Mouse (Mus musculus) lung, postnatal 14 days (tissue): ENCODE measurements around the gene Cela2a.
A peak's percentile ranks its signal among the peaks of the same experiment; 100 is the strongest.

Source experiments
- DNase-seq: peaks from one replicate; pipeline ENCODE4 v3.0.0; 2021

Cela2a gene

GRCm38 (mm10) chr4:141826060-141826459, at the start of gene Cela2a:
Gene Cela2a (minus strand): TSS chr4:141826160.
- no peak for DNase-seq

- DNase-seq, result no peak
These were observed 49.6 kb upstream of the Cela2a start for GRCm38 (mm10) chr4:141875481-141876108.

GRCm38 (mm10) chr4:141874601-141875460, 48.9 kb upstream of the Cela2a start, which contains the start of gene Efhd2:
Gene Efhd2 (minus strand): TSS chr4:141874920.
- DNase-seq, result peak; percentile 84

GRCm38 (mm10) chr4:141874111-141874600, 48.2 kb upstream of the Cela2a start:
- no peak for DNase-seq

- no peak for DNase-seq
These were observed 47.0 kb upstream of the Cela2a start for GRCm38 (mm10) chr4:141872977-141873376.

GRCm38 (mm10) chr4:141871909-141872308, 45.9 kb upstream of the Cela2a start:
- no peak for DNase-seq

- DNase-seq, result no peak
These were observed 45.4 kb upstream of the Cela2a start for GRCm38 (mm10) chr4:141871333-141871725.

- DNase-seq, result peak; percentile 54
These were observed 44.8 kb upstream of the Cela2a start for GRCm38 (mm10) chr4:141870666-141871332.

GRCm38 (mm10) chr4:141869436-141870215, 43.7 kb upstream of the Cela2a start:
- no peak for DNase-seq

- no peak for DNase-seq
These were observed 42.1 kb upstream of the Cela2a start for GRCm38 (mm10) chr4:141868051-141868450.

GRCm38 (mm10) chr4:141867498-141867897, 41.5 kb upstream of the Cela2a start:
- DNase-seq, result peak; percentile 71

GRCm38 (mm10) chr4:141866933-141867490, 41.1 kb upstream of the Cela2a start:
- DNase-seq, result peak; percentile 59

- no peak for DNase-seq
These were observed 39.6 kb upstream of the Cela2a start for GRCm38 (mm10) chr4:141865600-141865999.

- no peak for DNase-seq
These were observed 39.0 kb upstream of the Cela2a start for GRCm38 (mm10) chr4:141865006-141865405.

GRCm38 (mm10) chr4:141864506-141864905, 38.5 kb upstream of the Cela2a start:
- DNase-seq, result no peak

GRCm38 (mm10) chr4:141863726-141864280, 37.8 kb upstream of the Cela2a start:
- no peak for DNase-seq

GRCm38 (mm10) chr4:141862867-141863266, 36.9 kb upstream of the Cela2a start:
- no peak for DNase-seq

- no peak for DNase-seq
These were observed 35.8 kb upstream of the Cela2a start for GRCm38 (mm10) chr4:141861591-141862295.

- no peak for DNase-seq
These were observed 34.4 kb upstream of the Cela2a start for GRCm38 (mm10) chr4:141860246-141860841.

GRCm38 (mm10) chr4:141859351-141859750, 33.4 kb upstream of the Cela2a start:
- DNase-seq, result no peak

GRCm38 (mm10) chr4:141858501-141858900, 32.5 kb upstream of the Cela2a start:
- peak; percentile 42 for DNase-seq
